Mouse (Mus musculus) B cell, adult 2 months (primary cell): ENCODE data around the gene Ptprk.
A peak's percentile ranks its signal among the peaks of the same experiment; 100 is the strongest.

Source experiments
- DNase-seq, 2 experiments: peaks; one replicate each; pipeline ENCODE4 v3.0.0; 2022

Gene Ptprk

GRCm38 (mm10) chr10:28566828-28567227 is 492.2 kb downstream of the Ptprk start:
- DNase-seq = no peak

GRCm38 (mm10) chr10:28567441-28567840 is 492.8 kb downstream of the Ptprk start:
- DNase-seq = no peak

GRCm38 (mm10) chr10:28568047-28568446 is 493.4 kb downstream of the Ptprk start:
- DNase-seq = no peak

GRCm38 (mm10) chr10:28579596-28579995 is 505.0 kb downstream of the Ptprk start:
- DNase-seq = no peak

GRCm38 (mm10) chr10:28586565-28587138 is 512.0 kb downstream of the Ptprk start:
- no peak for DNase-seq

- no peak for DNase-seq
Measured at GRCm38 (mm10) chr10:28588401-28588800, 513.8 kb downstream of the Ptprk start.

GRCm38 (mm10) chr10:28590822-28591221 is 516.2 kb downstream of the Ptprk start:
- no peak for DNase-seq

- peak in 1 of 2 experiments; percentile 3 for DNase-seq
Measured at GRCm38 (mm10) chr10:28593566-28594292, 519.1 kb downstream of the Ptprk start.

GRCm38 (mm10) chr10:28596897-28597296 is 522.3 kb downstream of the Ptprk start:
- no peak for DNase-seq

GRCm38 (mm10) chr10:28609136-28609535 is 534.5 kb downstream of the Ptprk start:
- no peak for DNase-seq

- DNase-seq = no peak
Measured at GRCm38 (mm10) chr10:28614396-28614795, 539.8 kb downstream of the Ptprk start.

- DNase-seq = no peak
Measured at GRCm38 (mm10) chr10:28617203-28617602, 542.6 kb downstream of the Ptprk start.

- no peak for DNase-seq
Measured at GRCm38 (mm10) chr10:28618002-28618401, 543.4 kb downstream of the Ptprk start.

GRCm38 (mm10) chr10:28619415-28619814 is 544.8 kb downstream of the Ptprk start:
- DNase-seq = no peak

- DNase-seq = no peak
Measured at GRCm38 (mm10) chr10:28636096-28636495, 561.5 kb downstream of the Ptprk start.

- no peak for DNase-seq
Measured at GRCm38 (mm10) chr10:28641887-28642286, 567.3 kb downstream of the Ptprk start.
